Mouse (Mus musculus) neutrophil, adult 5-6 weeks (primary cell): ENCODE results near the gene Gm20521. TPM values are rescaled to one million over a fixed set of nuclear protein-coding genes. Genes with fewer than 3 reads are reported as not detected.

Experiments used
- ATAC-seq: fragments of 151-379, 151-347 bp; 2 replicates; pipeline ENCODE4 v1.8.0; 2017; ENCODE audit warnings: mild to moderate bottlenecking, moderate TSS enrichment; ENCODE audit not compliant: insufficient number of reproducible peaks, poor library complexity, low FRiP score, severe bottlenecking; ENCODE audit errors: extremely low read depth
- total RNA-seq: library from RNA; stranded (forward); fragments of 200-1000 nt; gene quantifications from 2 replicates; pipeline ENCODE4 v1.2.3, GENCODE M21; 2017

Gm20521 gene
- not detected in 2 replicates for total RNA-seq

DNA sequence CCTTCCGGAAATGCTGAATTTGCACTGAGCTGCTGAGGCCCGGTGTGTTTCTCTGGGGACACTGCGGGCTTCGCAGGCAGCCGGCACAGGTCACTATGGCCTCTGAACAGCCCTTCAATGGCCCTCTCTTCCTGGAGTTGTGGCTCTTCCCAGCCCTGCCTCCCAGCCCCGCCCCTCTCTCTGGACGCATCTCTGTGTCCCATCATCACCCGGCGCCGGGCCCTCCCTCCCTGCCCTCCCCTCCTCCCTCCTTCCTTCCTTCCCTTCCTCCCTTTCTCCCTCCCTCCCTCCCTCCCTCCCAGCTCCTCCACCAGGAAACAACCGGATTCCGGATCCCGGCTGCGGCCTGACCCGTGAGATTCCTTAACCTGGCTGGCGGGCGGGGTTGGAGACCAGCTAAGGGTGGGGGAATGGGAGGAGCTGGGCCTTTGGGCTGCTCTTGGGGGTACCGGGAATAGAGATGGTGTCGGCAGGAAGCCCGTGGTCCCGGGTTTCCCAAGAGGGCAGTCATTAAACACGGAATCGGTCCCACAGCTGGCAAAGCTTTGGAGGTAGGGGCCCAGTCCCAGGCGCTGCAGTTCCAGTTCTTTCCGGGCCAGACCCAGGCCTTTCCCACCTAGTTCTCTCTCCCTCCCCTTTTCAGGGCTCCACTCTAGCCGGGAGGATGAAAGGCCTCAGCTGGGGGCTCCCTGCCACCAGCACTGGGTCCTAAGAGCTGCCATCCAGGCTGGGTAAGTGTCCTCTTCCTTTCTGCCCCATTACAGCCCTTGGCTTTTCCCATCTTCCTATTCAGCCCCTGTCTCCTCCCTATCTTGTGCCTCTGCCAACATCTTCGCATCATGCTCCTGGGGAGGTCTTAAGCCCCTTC, at the start of gene Gm20521, which contains the start of gene Bcl2l2:
Gene Gm20521 (plus strand): TSS at position 288 of the 868 bp plus-strand sequence.
Gene Bcl2l2 (plus strand): TSS at position 224 of the 868 bp plus-strand sequence.
- ATAC-seq, result no peak

DNA sequence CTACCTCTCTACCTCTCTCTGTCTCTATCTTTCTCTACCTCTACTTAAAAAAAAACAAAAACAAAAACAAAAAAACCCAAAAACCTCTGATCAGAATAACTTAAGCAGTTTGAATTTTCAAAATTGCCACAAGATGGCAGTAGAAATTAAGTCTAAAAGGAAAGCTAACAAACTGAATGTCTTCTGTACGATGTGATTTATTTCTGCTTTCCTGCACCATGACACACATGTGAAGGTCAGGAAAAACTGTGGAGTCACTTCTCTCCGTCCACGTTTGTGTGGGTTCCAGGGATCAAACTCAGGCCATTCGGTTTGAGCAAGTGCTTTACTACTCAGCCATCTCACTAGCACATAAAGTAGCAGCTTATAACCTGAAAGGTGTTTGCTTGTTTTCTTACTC, 39.8 kb upstream of the Gm20521 start:
- ATAC-seq, result no peak

DNA sequence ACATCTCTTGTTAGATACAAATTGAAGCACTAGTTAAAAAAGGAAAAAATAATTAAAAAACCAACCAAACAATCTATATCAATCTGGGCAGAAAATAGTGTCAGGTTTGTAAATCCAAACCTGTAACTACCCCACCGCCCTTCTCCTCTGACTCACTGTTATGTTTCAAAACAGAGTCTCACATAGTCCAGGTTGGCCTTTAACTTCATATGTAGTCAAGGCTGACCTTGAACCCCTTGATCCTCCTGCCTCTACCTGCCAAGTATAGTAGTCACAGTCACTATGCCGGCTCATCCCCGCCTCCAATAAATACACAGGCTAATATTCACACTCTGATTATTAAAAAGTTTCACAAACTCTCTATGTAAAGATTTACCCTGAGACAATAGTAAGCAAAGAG, 27.5 kb upstream of the Gm20521 start:
- ATAC-seq, result no peak

DNA sequence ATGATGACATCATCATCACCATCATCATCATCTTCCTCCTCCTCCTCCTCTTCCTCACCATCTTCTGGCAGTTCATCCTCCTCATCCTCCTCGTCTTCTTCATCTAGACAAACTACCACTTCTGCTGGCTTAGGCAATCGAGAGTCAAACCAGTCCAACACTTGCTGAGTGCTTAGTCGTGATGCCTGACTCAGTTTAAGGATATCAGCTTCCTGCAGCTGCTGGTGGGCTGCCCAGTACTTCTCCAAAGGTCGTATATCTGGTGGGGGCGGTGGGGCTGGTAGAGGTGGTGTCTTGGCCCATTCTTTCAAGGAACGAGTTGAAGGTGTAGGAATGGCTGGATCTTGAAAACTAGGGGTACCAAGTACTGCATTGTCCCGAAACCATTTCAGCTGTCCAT, 26.5 kb upstream of the Gm20521 start:
- no peak for ATAC-seq

DNA sequence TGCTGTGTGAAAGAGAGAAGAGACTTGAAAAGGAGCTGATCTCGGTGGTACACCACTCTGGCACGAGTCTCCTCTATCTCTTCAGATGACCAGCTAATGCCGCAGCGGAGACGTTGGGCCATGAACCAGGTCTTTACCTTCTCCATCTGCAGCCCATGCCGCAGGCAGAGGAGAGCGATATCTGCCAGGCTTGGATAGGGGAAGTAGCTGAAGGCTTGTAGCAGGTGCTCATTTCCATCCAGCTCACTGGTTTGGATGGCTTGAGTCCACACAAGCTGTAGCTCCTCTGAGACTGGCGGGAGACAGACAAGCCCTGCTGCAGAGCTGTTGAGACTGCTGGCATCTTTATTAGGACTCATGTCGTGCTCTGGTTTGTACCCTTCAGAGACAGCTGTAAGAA, 25.4 kb upstream of the Gm20521 start:
- ATAC-seq, result no peak

DNA sequence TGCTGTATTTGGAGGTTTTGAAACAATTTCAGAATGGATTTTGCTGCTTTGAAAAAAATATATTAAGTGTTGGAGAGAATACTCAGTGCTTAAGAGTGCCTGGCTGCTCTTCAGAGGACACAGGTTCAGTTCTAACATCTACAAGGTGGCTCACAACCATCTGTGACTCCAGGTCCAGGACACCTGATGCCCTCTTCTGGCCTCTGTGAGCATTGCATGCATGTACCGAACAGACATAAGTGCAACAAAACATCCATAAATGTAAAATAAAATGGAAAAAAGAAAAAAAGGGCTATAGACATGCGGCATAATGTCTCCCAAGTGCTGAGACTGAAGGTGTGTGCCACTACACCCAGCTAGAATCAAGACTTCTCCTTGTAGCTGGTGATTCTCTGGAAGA, 22.7 kb upstream of the Gm20521 start:
- ATAC-seq, result peak; percentile 39; the same call in 1 of the 2 replicates

DNA sequence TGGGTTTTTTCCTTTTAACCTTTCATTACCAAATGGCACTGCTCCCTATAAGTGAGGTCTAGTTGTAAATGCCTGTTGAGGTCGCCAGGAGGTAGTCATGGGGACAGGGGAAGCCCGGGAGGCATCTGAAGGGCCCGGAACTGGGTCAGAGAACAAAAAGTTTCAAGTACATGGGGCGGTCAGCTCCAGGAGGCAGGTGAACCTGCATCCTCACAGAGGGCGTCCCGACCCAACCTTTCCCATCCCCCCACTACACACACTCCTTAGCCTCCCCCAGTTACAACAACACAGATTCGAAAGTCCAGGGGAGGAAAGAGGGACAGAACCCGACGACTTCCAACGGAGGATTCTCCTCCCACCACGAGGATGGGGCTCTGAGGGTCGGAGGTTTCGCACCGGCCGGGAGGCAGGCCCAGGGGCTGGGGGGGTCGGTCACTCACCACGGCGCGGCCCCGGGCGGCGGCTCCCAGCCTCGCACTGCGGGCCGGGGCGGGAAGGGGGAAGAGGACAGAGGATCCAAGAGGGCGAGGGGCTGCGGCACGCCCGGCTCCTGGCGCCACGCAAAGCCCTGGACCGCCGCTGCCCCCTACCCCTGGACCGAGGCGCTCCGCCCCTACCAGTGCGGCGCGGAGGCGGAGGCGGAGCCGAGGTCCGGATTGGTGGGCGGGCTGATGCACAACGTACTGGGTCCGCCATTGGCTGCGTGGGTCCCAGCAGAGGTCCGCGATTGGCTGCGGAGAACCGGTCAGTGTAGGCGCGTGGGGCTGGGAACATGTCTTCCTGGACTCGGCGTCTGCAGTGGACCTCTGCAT, 19.5 kb upstream of the Gm20521 start:
- ATAC-seq, result peak; percentile 98

DNA sequence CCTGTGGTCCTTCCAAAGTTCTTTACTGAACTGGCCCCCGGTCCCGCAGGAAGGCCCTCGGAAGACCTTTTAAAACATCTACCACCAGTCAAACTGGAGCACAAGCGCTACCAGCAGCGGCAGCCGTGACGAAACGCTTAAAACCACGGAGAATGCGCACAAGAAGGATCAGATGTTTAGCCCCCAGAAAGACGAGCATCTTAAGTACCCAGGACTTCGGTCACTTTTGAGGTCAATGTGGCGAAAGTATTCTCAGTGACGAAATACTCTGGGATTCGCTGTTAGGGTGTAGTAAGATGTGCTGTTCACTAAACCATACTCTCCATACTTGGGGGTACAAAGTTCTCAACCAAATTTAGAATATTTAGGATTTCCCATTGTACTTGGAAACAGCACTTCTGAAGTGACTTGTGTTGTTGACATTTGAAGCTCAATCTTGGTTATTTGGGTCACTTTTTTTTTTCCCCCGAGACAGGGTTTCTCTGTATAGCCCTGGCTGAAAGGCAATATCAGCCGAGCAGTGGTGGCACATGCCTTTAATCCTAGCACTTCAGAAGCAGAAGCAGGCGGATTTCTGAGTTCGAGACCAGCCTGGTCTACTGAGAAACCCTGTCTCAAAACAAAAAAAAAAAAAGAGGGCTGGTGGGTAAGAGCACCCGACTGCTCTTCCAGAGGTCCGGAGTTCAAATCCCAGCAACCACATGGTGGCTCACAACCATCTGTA, 18.8 kb upstream of the Gm20521 start:
- peak; percentile 6; the same call in 1 of the 2 replicates for ATAC-seq

DNA sequence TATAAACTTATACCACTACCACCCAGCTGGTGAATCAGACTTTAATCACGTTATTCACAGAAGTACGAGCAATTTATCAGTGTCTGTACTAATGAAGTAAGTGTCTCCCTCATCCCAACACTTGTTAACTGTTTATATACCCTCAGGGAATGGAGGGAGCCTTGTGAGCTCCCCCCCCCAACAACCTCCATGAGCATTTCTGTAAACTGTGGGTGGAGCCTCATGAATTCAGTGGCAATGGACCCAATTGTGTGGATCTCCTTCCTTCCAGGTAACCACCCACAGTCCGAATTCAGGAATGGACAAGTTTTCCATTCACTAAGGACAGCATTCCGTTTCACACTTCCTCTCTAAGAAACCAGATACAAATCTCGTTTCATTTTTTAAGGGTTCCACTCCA, 17.6 kb upstream of the Gm20521 start:
- ATAC-seq, result no peak

DNA sequence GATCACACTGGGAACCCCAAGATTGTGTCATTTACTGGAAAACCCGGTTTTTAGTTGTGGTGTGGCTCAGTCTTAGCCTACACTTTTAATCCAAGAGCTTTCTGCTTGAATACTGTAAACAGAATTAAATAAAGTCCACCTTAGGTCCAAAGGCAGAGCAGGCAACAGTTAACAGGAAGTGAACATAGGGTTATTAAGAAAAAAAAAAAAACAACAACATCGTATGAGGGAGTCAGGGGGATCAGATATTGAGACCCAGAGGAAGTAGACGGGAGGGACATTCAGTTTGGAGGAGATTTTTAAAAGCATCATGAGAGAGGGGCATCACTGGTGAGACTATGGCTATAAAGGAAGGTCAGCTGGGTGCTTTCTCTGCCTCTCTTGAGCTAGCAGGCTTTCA, 17.0 kb upstream of the Gm20521 start:
- no peak for ATAC-seq

DNA sequence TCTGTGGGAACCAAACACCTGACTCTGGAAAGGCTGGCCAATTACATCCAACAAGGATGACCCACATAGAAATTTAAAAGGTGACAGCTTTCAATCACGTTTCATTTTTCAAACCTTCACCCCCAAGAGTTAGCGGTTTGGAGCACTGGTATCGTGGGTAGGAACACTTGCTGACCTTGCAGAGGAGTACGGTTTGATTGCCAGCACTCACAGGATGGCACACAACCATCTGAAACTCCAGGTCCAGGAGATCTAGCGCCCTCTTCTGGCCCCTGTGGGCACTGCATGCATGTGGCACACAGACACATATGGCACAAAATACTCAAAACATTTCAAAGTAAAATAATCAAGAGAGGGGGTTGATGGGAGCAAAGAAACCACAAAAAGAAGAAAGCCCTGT, 16.3 kb upstream of the Gm20521 start:
- no peak for ATAC-seq

DNA sequence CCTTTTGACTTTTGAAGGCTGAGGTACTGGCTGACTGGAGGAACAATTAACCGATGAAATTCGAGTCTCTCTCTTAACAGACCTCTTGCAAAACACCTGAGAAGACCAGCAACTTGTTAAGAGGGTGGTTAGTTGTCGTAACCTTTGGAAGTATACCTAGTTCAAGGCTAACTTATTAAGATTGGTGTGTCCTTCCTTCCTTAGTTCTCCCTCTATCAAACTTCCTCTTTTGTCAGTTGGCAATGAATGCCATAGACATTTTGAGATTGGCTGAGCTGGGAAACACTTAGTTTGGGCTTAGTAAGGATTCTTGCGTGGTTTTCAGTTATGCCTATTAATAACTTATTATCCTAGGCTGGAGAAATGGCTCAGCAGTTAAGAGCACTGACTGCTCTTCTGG, 15.2 kb upstream of the Gm20521 start:
- ATAC-seq, result no peak

DNA sequence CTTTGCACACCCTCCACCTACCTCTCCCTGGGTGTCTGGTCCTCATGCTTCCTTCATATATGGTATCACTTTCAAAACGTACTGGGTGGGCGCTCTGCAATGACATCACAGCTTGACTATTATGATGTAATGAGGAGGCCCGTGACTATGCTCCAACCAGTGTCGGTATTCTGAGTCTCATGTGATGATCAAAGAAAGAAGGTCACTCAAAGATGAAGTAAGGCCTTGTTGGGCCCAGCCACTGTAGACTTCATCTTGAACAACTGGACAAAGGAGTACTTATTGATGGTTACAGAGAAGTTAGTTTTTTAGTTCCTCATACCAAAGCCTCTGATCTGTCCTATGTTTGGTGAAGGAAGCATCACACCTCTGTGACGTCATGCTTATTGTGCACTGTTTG, 12.4 kb upstream of the Gm20521 start, which contains the start of gene Homez:
Gene Homez (minus strand): TSS at position 101 of the 400 bp plus-strand sequence.
- ATAC-seq, result no peak

DNA sequence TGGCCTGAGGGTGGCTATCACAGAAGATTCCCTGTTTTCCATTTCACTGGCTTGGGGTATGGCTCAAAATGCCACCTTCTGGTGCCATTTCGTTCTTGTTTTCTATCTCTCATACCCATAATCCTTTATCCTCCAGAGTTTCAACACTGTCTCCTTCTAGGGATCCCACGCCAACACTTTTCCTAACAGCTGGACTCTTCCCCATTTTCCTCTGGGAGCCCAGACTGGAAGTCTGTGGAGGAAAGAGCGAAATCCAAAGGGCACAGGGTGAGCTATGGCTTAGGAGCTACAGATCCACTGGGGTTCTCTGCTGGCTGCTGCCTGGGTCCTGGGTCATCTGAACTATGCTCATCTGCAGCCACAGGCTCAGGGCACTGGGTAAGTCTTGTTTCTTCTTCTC, 9.1 kb upstream of the Gm20521 start:
- ATAC-seq, result no peak

DNA sequence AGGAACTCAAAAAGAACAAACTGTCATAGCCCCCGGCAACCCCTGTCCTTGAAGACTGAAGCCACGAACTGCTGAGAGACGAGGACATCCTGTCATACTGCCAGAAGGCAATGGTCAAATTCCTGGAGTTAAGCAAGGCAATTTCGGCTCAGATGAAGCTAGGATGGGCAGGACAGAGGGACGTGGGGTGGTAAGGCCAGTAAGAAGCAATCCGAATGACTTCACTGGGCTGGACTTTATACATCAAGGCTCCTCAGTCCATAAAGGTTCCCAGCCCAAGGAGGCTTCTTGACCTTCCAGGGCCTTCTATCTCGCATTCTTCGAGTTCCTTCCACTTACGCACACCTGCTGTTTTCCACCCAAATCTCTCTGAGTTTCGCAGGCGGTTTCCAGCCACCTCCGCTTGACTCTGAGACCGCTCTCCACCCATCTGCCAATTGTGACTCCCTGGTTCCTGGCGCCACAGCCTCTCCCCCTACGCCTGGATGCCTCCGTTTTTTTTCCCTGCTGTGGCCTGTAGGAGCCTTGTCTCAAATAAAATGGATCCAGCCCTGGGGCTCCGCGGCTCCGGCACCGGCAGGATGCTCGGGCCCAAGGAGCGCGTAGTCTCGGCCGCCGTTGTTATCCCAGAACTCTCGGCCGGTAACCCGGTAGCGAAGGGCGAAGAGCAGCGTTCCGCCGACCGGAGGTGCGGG, 7.2 kb upstream of the Gm20521 start:
- no peak for ATAC-seq

DNA sequence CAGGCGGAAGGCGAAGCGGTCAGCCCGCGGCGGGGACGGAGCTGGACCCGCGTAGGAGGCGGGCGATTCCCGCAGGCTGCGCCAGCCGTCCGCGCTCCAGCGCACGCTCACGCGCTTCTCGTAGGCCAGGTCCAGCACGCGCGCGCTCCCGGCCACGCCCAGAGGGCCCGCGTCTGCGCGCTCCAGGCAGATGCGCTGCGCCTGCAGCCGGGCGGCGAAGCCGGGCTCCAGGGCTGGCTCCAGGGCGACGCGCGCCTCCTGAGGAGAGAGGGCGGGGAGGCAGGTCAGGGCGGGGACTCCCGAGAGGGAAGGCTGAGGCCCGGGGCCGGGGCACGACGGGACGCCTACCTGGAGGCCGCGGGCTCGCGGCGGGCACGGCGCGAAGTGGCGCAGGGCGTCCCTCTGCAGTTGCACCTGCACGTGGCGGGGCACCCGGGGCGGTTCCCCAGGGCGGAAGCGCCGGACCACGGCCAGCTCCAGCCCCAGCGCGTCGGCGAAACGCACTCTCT, 6.6 kb upstream of the Gm20521 start:
- peak; percentile 33 for ATAC-seq

DNA sequence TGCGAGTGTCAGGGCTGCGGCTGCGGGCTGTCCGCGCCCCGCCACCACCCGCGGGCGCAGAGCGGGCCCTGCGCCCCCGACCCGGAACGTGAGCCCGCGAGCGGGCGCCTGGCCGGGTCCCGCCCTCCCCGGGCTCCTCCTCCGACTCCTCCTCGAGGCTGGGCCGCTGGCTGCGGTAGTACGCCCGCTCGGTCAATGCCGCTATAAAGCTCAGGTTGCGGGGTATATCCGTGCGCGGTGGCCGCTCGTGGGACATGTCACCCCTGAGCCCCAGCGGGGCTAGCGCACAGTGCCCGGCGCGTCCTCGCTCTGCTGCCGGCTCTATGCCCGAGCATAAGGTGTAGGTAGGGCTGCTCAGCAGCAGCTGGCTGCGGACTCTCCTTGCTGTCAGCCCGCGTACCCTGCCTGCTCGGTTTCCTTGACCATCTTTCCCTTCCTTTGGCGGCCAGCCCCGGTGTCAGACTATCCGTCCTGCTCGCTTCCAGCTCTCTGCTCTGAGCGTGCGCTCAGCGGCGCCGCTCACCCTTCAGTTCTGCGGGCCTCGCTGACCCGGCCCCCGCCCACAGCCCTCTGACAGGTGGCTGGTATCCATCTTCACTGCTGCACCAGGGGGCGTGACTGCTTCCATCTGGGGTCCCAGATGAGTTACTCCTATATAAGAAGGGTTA, 6.1 kb upstream of the Gm20521 start, which contains the start of gene Ppp1r3e:
Gene Ppp1r3e (minus strand): TSS at position 503 of the 668 bp plus-strand sequence.
- ATAC-seq, result peak; percentile 55
